Mouse (Mus musculus) bone marrow macrophage, adult 2 months (primary cell): ENCODE data around the gene Tbc1d17.

ENCODE experiments used
- CTCF ChIP-seq: IDR thresholded peaks from 2 replicates; pipeline ENCODE4 v1.5.1; 2012; ENCODE audit warnings: low read depth, mild to moderate bottlenecking, low read length, moderate library complexity
- POLR2A ChIP-seq: IDR thresholded peaks from 2 replicates; pipeline ENCODE4 v1.6.1; 2012; ENCODE audit warnings: mild to moderate bottlenecking, low read depth, low read length, borderline replicate concordance

- no peak for TF ChIP-seq POLR2A
- TF ChIP-seq CTCF = no peak
These were observed 12.9 kb downstream of the Tbc1d17 start for GRCm38 (mm10) chr7:44836016-44836404.
